Mouse (Mus musculus): ENCODE data around the gene Fam240a.

- TF ChIP-seq CTCF (IDR thresholded peaks at IDR 0.05; ENCODE audit: borderline replicate concordance, insufficient read depth, low read length) = no peak
- no peak for TF ChIP-seq POLR2A (IDR thresholded peaks at IDR 0.05; ENCODE audit: low read depth, low read length)
These were observed 20.1 kb downstream of the Fam240a start for GRCm38 (mm10) chr9:110896595-110896994.

All from embryonic fibroblast, embryonic 13.5 days (primary cell).